Mouse (Mus musculus) neural tube, embryonic 13.5 days (tissue): ENCODE measurements around the gene Zfp148. TPM values are rescaled to one million over a fixed set of nuclear protein-coding genes. Genes with fewer than 3 reads are reported as not detected.
"Not testable (repeated sequence)": the region's sequence is repeated elsewhere in the genome, so short reads cannot be mapped to it uniquely, and the experiment has no call there.

ENCODE experiments used
- ATAC-seq: fragments of 200-750 bp; cut with Nextera tagmentation; 2 replicates; pipeline ENCODE4 v1.8.0; 2017; ENCODE audit warnings: low read depth, mild to moderate bottlenecking, moderate TSS enrichment, moderate library complexity
- H3K27ac ChIP-seq: fragments of 300-500 bp; sonication (generic); replicated peaks from 2 replicates; pipeline ENCODE4 v1.5.1; 2015; ENCODE audit warnings: moderate library complexity, mild to moderate bottlenecking, inconsistent platforms
- H3K27me3 ChIP-seq: fragments of 300-500 bp; sonication (generic); 2 replicates; pipeline ENCODE4 v1.6.1; 2015; ENCODE audit warnings: mild to moderate bottlenecking, inconsistent platforms
- H3K36me3 ChIP-seq: fragments of 300-500 bp; sonication (generic); 2 replicates; pipeline ENCODE4 v1.6.1; 2015; ENCODE audit warnings: mild to moderate bottlenecking, inconsistent platforms
- H3K4me1 ChIP-seq: fragments of 300-500 bp; sonication (generic); replicated peaks from 2 replicates; pipeline ENCODE4 v1.6.1; 2015; ENCODE audit warnings: inconsistent platforms
- H3K4me2 ChIP-seq: fragments of 300-500 bp; sonication (generic); 2 replicates; pipeline ENCODE4 v1.6.1; 2015; ENCODE audit warnings: inconsistent platforms, mild to moderate bottlenecking, moderate library complexity
- H3K4me3 ChIP-seq: fragments of 300-500 bp; sonication (generic); 2 replicates; pipeline ENCODE4 v1.5.1; 2015; ENCODE audit warnings: mild to moderate bottlenecking, inconsistent platforms
- H3K9ac ChIP-seq: fragments of 300-500 bp; sonication (generic); 2 replicates; pipeline ENCODE4 v1.6.1; 2015; ENCODE audit warnings: moderate library complexity, mild to moderate bottlenecking, inconsistent platforms
- H3K9me3 ChIP-seq: fragments of 300-500 bp; sonication (generic); 2 replicates; pipeline ENCODE4 v1.6.1; 2016; ENCODE audit warnings: inconsistent platforms
- WGBS: fragments of 180-500 bp; shearing (Covaris S2); methylation state at CpG from one replicate; pipeline ENCODE4 v1.1.7; 2015; 5-methylcytosine and 5-hydroxymethylcytosine counted together
- polyA plus RNA-seq: library from polyadenylated mRNA; unstranded; fragments of >200 nt; fragmentation: Nextera tagmentation; extraction: Ambion mirVana; gene quantifications from 2 replicates; pipeline ENCODE4 v1.2.1, GENCODE M21; 2015

The Zfp148 gene
- polyA plus RNA-seq, 1 experiment from 2014 or later = 50.2 TPM

DNA sequence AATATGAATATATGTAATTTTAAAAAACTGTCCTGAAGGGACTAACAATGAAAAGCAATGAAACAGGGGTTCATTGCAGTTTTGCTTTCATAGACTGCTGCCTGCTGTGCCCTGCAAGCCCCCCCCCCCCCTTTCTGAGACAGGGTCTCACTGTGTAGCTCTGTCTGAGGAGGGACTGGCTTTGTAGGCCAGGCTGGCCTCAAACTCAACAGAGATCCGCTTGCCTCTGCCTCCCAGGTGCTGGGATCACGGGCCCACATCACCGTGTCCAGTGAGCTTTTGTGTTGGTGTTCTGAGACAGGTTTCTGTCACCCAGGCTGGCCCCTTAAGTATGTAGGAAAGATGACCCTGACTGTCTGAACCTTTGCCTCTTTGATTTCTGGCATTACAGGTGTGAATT is 2.9 kb downstream of the Zfp148 start:
- Histone ChIP-seq H3K4me1 (peaks cover 37% of the 10 kb centered on the region), H3K27ac (no peak overlapping the region), H3K36me3 (no peaks in the 10 kb centered on the region), H3K4me2 (no peak overlapping the region), H3K9me3 (no peaks in the 10 kb centered on the region), H3K27me3 (no peaks in the 10 kb centered on the region), H3K9ac (0 out of 2 replicates have a peak overlapping the region, but pooled peaks have one; percentile 41), H3K4me3 (no peak overlapping the region)
- 92% methylated on average over 3 of the region's 3 CpGs for WGBS
- no peak for ATAC-seq

GRCm38 (mm10) chr16:33384057-33384456 is 3.4 kb downstream of the Zfp148 start:
- H3K4me1 ChIP-seq = peaks cover 35% of the 10 kb centered on the region
- not testable (repeated sequence) for ATAC-seq, H3K27ac ChIP-seq, H3K9ac ChIP-seq, H3K4me2 ChIP-seq, H3K36me3 ChIP-seq, H3K9me3 ChIP-seq, H3K4me3 ChIP-seq, H3K27me3 ChIP-seq
- 81% methylated on average over 2 of the region's 2 CpGs for WGBS

GRCm38 (mm10) chr16:33387013-33387412 is 6.4 kb downstream of the Zfp148 start:
- WGBS = 89% methylated on average over 2 of the region's 2 CpGs
- peaks cover 21% of the 10 kb centered on the region for H3K4me1 ChIP-seq
- H3K9me3 ChIP-seq = no peaks in the 10 kb centered on the region
- no peaks in the 10 kb centered on the region for H3K36me3 ChIP-seq
- no peak overlapping the region for H3K4me2 ChIP-seq
- no peak overlapping the region for H3K9ac ChIP-seq
- no peaks in the 10 kb centered on the region for H3K27me3 ChIP-seq
- ATAC-seq = no peak
- no peak overlapping the region for H3K4me3 ChIP-seq
- no peak overlapping the region for H3K27ac ChIP-seq

DNA sequence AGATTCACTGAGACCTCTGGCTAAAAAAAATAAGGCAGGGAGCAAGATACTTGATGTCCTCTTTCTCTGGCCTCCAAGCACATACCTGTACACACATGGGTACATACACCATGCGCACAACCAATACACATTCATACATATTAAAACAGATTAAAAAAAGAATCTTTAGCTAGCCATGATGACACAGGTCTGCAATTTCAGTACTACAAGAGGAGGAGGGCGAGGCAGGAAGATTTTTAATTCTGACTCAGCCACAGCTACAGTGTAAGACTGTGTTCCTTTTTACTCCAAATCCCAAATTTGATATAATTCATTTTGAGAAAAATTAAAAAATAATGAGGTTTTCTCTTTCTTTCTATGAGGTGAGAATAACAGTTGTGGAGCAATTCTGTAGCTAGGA is 6.8 kb downstream of the Zfp148 start:
- H3K27me3 ChIP-seq = no peaks in the 10 kb centered on the region
- peaks cover 17% of the 10 kb centered on the region for H3K4me1 ChIP-seq
- H3K9ac ChIP-seq = no peak overlapping the region
- no peak for ATAC-seq
- WGBS = 94% methylated on average over 2 of the region's 2 CpGs
- no peak overlapping the region for H3K4me3 ChIP-seq
- no peaks in the 10 kb centered on the region for H3K9me3 ChIP-seq
- no peak overlapping the region for H3K4me2 ChIP-seq
- no peaks in the 10 kb centered on the region for H3K36me3 ChIP-seq
- no peak overlapping the region for H3K27ac ChIP-seq

GRCm38 (mm10) chr16:33399913-33400782 is 19.5 kb downstream of the Zfp148 start:
- peak overlapping the region; percentile 65 for H3K9ac ChIP-seq
- ATAC-seq = peak; percentile 55; the same call in 1 of the 2 replicates
- no peaks in the 10 kb centered on the region for H3K36me3 ChIP-seq
- no peaks in the 10 kb centered on the region for H3K27me3 ChIP-seq
- peak overlapping the region; percentile 64 for H3K4me2 ChIP-seq
- H3K4me1 ChIP-seq = peaks cover 24% of the 10 kb centered on the region
- peak overlapping the region; percentile 40 for H3K4me3 ChIP-seq
- WGBS = 2% methylated on average over 28 of the region's 28 CpGs
- peak overlapping the region; percentile 53 for H3K27ac ChIP-seq
- no peaks in the 10 kb centered on the region for H3K9me3 ChIP-seq

- Histone ChIP-seq H3K4me1 (peaks cover 24% of the 10 kb centered on the region), H3K4me2 (no peak overlapping the region), H3K27ac (no peak overlapping the region), H3K4me3 (no peak overlapping the region), H3K9me3 (no peaks in the 10 kb centered on the region), H3K9ac (no peak overlapping the region), H3K27me3 (no peaks in the 10 kb centered on the region), H3K36me3 (no peaks in the 10 kb centered on the region)
- 80% methylated on average over 4 of the region's 4 CpGs for WGBS
- ATAC-seq = no peak
Observed at GRCm38 (mm10) chr16:33400943-33401342, 20.3 kb downstream of the Zfp148 start.

DNA sequence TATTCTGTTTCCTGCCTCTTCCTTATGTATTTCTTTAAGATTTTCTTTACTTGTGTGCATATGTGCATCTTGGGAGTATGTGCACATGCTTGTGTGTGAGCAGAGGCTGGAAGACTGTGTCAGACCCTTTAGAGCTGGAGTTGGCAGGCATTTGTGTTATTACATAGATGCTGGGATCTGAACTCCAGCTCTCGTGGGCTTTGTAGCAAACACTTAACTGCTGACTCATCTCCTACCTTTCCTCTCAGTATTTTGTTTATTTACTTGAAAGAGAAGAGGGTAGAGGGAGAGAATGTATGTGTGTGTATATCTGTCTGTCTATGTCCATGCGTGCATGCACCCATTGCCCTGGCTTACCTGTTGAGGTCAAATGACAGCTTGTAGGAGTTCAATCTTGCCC is 22.6 kb downstream of the Zfp148 start:
- Histone ChIP-seq H3K36me3 (no peaks in the 10 kb centered on the region), H3K4me1 (peaks cover 24% of the 10 kb centered on the region), H3K9me3 (no peaks in the 10 kb centered on the region), H3K4me3 (no peak overlapping the region), H3K27ac (no peak overlapping the region), H3K27me3 (no peaks in the 10 kb centered on the region), H3K9ac (no peak overlapping the region), H3K4me2 (no peak overlapping the region)
- WGBS = 91% methylated on average over 2 of the region's 2 CpGs
- no peak for ATAC-seq

GRCm38 (mm10) chr16:33404055-33404454 is 23.4 kb downstream of the Zfp148 start:
- Histone ChIP-seq H3K9ac (no peak overlapping the region), H3K36me3 (no peaks in the 10 kb centered on the region), H3K4me2 (no peak overlapping the region), H3K4me3 (no peak overlapping the region), H3K27ac (no peak overlapping the region), H3K27me3 (no peaks in the 10 kb centered on the region), H3K9me3 (no peaks in the 10 kb centered on the region), H3K4me1 (peaks cover 24% of the 10 kb centered on the region)
- WGBS = 89% methylated on average over 3 of the region's 3 CpGs
- ATAC-seq = no peak

DNA sequence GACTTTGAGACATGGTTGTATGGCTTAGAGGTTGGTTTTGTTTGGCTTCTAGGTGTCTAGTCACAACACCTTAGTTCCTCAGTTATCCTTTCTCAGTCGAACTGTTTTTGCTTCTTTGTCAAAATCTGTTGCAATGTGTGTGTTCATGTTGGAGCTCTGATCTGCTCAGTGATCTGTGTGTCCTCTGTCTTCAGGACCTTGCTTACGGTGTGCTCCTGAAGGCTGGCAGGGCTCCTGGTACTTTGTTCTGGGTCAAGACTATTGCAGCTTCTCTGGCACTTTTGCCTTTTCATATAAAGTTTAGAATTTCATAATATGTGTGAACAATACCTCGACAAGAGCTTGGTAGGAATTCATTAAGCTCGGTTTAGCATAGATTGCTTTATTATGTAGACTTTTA is 24.9 kb downstream of the Zfp148 start:
- 86% methylated on average over 4 of the region's 4 CpGs for WGBS
- ATAC-seq = no peak

GRCm38 (mm10) chr16:33410151-33410550 is 29.5 kb downstream of the Zfp148 start:
- no peak for ATAC-seq
- Histone ChIP-seq H3K4me1 (peaks cover 28% of the 10 kb centered on the region), H3K9ac (no peak overlapping the region), H3K4me3 (no peak overlapping the region), H3K9me3 (no peaks in the 10 kb centered on the region), H3K27me3 (no peaks in the 10 kb centered on the region), H3K27ac (no peak overlapping the region), H3K4me2 (no peak overlapping the region), H3K36me3 (no peaks in the 10 kb centered on the region)
- 89% methylated on average over 2 of the region's 2 CpGs for WGBS

More for the DNA sequence above, 24.9 kb downstream of the Zfp148 start:
- H3K27me3 ChIP-seq = no peaks in the 10 kb centered on the region
- H3K9me3 ChIP-seq = no peaks in the 10 kb centered on the region
- no peak overlapping the region for H3K9ac ChIP-seq
- H3K4me1 ChIP-seq = peaks cover 18% of the 10 kb centered on the region
- no peak overlapping the region for H3K4me3 ChIP-seq
- H3K4me2 ChIP-seq = no peak overlapping the region
- no peaks in the 10 kb centered on the region for H3K36me3 ChIP-seq
- H3K27ac ChIP-seq = no peak overlapping the region

DNA sequence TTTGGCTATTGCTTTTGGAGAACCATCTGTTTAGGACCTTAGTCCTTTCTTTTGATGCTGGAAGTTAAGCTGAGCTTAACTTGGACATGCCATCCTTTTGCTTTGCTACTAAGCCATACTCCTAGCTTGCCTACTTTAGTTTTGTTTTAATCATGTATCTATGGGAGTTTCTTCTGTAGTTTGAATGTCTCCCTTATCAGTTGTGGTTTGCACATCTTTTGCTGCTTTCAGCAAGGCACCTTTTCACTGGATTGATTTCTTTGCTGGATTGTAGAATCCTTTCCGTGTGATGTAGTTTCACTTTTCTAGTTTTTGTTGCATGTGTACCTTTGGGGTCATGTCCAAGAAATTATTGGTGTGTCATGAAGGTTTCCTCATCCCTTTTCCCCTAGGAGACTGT is 30.0 kb downstream of the Zfp148 start:
- no peaks in the 10 kb centered on the region for H3K27me3 ChIP-seq
- no peak overlapping the region for H3K27ac ChIP-seq
- H3K4me2 ChIP-seq = no peak overlapping the region
- H3K4me3 ChIP-seq = no peak overlapping the region
- H3K9ac ChIP-seq = no peak overlapping the region
- ATAC-seq = no peak
- H3K9me3 ChIP-seq = no peaks in the 10 kb centered on the region
- peaks cover 32% of the 10 kb centered on the region for H3K4me1 ChIP-seq
- WGBS = 90% methylated on average over 1 of the region's 1 CpGs
- no peaks in the 10 kb centered on the region for H3K36me3 ChIP-seq

GRCm38 (mm10) chr16:33414191-33414590 is 33.6 kb downstream of the Zfp148 start:
- no peaks in the 10 kb centered on the region for H3K27me3 ChIP-seq
- H3K9ac ChIP-seq = no peak overlapping the region
- H3K4me1 ChIP-seq = peaks cover 42% of the 10 kb centered on the region
- no peak overlapping the region for H3K4me2 ChIP-seq
- no peak overlapping the region for H3K4me3 ChIP-seq
- H3K9me3 ChIP-seq = no peaks in the 10 kb centered on the region
- 92% methylated on average over 5 of the region's 5 CpGs for WGBS
- no peak overlapping the region for H3K27ac ChIP-seq
- H3K36me3 ChIP-seq = no peaks in the 10 kb centered on the region
- no peak for ATAC-seq

GRCm38 (mm10) chr16:33415607-33416006 is 35.0 kb downstream of the Zfp148 start:
- H3K4me3 ChIP-seq = no peak overlapping the region
- H3K27ac ChIP-seq = no peak overlapping the region
- H3K36me3 ChIP-seq = no peaks in the 10 kb centered on the region
- ATAC-seq = no peak
- H3K4me2 ChIP-seq = no peak overlapping the region
- no peak overlapping the region for H3K9ac ChIP-seq
- no peaks in the 10 kb centered on the region for H3K9me3 ChIP-seq
- 82% methylated on average over 5 of the region's 5 CpGs for WGBS
- H3K4me1 ChIP-seq = peaks cover 37% of the 10 kb centered on the region
- no peaks in the 10 kb centered on the region for H3K27me3 ChIP-seq
